Mouse (Mus musculus) MEL (cell line): ENCODE data around the gene C1ra. TPM values are rescaled to one million over a fixed set of nuclear protein-coding genes. Genes with fewer than 3 reads are reported as not detected.

ENCODE experiments used
- DNase-seq: peaks from one replicate; pipeline ENCODE4 v3.0.0; 2011; ENCODE audit warnings: low read depth, low spot score
- H3K27ac ChIP-seq: 2 replicates; pipeline ENCODE4 v1.5.1; 2012; ENCODE audit warnings: low read depth, mild to moderate bottlenecking, control low read depth, low read length, moderate library complexity; ENCODE audit not compliant: control insufficient read depth
- H3K27me3 ChIP-seq, 2 experiments: fragments of 150-350 bp in 1 of 2; sonication (generic) in 1 of 2; 2 replicates each; pipeline ENCODE4 v1.6.1; 2012; ENCODE audit warnings: low read length in 2 of 2, mild to moderate bottlenecking in 2 of 2, improper control_type of control experiment in 1 of 2, moderate library complexity in 1 of 2; ENCODE audit not compliant: insufficient read depth in 2 of 2, control insufficient read depth in 1 of 2
- H3K36me3 ChIP-seq, 2 experiments: 2 replicates each; pipeline ENCODE4 v1.6.1; 2012 to 2014; ENCODE audit warnings: low read length in 2 of 2, improper control_type of control experiment in 1 of 2, inconsistent platforms in 1 of 2, mild to moderate bottlenecking in 1 of 2; ENCODE audit not compliant: insufficient read depth in 2 of 2, control insufficient read depth in 1 of 2
- H3K4me1 ChIP-seq, 2 experiments: fragments of 150-350 bp in 1 of 2; sonication (generic) in 1 of 2; 2 replicates each; pipeline ENCODE4 v1.6.1; 2012; ENCODE audit warnings: low read length in 2 of 2, improper control_type of control experiment in 1 of 2, mild to moderate bottlenecking in 1 of 2; ENCODE audit not compliant: insufficient read depth in 2 of 2, control insufficient read depth in 1 of 2
- H3K4me3 ChIP-seq, 2 experiments: fragments of 150-350 bp in 1 of 2; sonication (generic) in 1 of 2; 2 replicates each; pipeline ENCODE4 v1.5.1; 2012; ENCODE audit warnings: low read depth in 2 of 2, low read length in 2 of 2, mild to moderate bottlenecking in 2 of 2, moderate library complexity in 2 of 2, control low read depth in 1 of 2, improper control_type of control experiment in 1 of 2; ENCODE audit not compliant: control insufficient read depth in 1 of 2, insufficient read depth in 1 of 2
- H3K79me2 ChIP-seq: 2 replicates; pipeline ENCODE4 v1.6.1; 2012; ENCODE audit warnings: mild to moderate bottlenecking, low read length, moderate library complexity; ENCODE audit not compliant: control insufficient read depth, poor library complexity, insufficient read depth
- H3K9ac ChIP-seq: 2 replicates; pipeline ENCODE4 v1.6.1; 2012; ENCODE audit warnings: low read depth, mild to moderate bottlenecking, control low read depth, low read length, moderate library complexity; ENCODE audit not compliant: control insufficient read depth, poor library complexity, severe bottlenecking
- H3K9me3 ChIP-seq: fragments of 150-350 bp; sonication (generic); replicated peaks from 2 replicates; pipeline ENCODE4 v1.6.1; 2012; ENCODE audit warnings: mild to moderate bottlenecking, low read length, improper control_type of control experiment, moderate library complexity; ENCODE audit not compliant: insufficient read depth
- BHLHE40 ChIP-seq: IDR thresholded peaks from 2 replicates; pipeline ENCODE4 v1.6.1; 2012; ENCODE audit warnings: low read depth, mild to moderate bottlenecking, inconsistent platforms, low read length, improper control_type of control experiment, borderline replicate concordance
- CHD2 ChIP-seq: IDR thresholded peaks from 2 replicates; pipeline ENCODE4 v1.6.1; 2011; ENCODE audit warnings: low read length, improper control_type of control experiment
- ELF1 ChIP-seq: IDR thresholded peaks from 2 replicates; pipeline ENCODE4 v1.6.1; 2014; ENCODE audit warnings: low read depth, mild to moderate bottlenecking, inconsistent platforms, low read length, improper control_type of control experiment, moderate library complexity
- EP300 ChIP-seq, 2 experiments: IDR thresholded peaks; 2 replicates each; pipeline ENCODE4 v1.6.1; 2011; ENCODE audit warnings: improper control_type of control experiment in 2 of 2, low read length in 2 of 2, low read depth in 1 of 2, mild to moderate bottlenecking in 1 of 2
- GABPA ChIP-seq: IDR thresholded peaks from 2 replicates; pipeline ENCODE4 v1.6.1; 2012; ENCODE audit warnings: low read depth, mild to moderate bottlenecking, inconsistent platforms, low read length, improper control_type of control experiment, moderate library complexity
- MAFK ChIP-seq: IDR thresholded peaks from 2 replicates; pipeline ENCODE4 v1.6.1; 2011; ENCODE audit warnings: low read depth, mild to moderate bottlenecking, low read length, improper control_type of control experiment, borderline replicate concordance
- MAX ChIP-seq: IDR thresholded peaks from 2 replicates; pipeline ENCODE4 v1.6.1; 2011; ENCODE audit warnings: low read length, improper control_type of control experiment
- MXI1 ChIP-seq: IDR thresholded peaks from 2 replicates; pipeline ENCODE4 v1.6.1; 2011; ENCODE audit warnings: mild to moderate bottlenecking, low read depth, low read length, improper control_type of control experiment
- MYB ChIP-seq: IDR thresholded peaks from 2 replicates; pipeline ENCODE4 v1.6.1; 2011; ENCODE audit warnings: mild to moderate bottlenecking, low read depth, low read length, improper control_type of control experiment
- MYC ChIP-seq: IDR thresholded peaks from 2 replicates; pipeline ENCODE4 v1.6.1; 2011; ENCODE audit warnings: low read depth, mild to moderate bottlenecking, low read length, improper control_type of control experiment, moderate library complexity
- NRF1 ChIP-seq: IDR thresholded peaks from 2 replicates; pipeline ENCODE4 v1.6.1; 2014; ENCODE audit warnings: low read depth, mild to moderate bottlenecking, inconsistent platforms, low read length, improper control_type of control experiment, moderate library complexity; ENCODE audit not compliant: poor library complexity, insufficient read depth, severe bottlenecking
- POLR2A ChIP-seq, 2 experiments: IDR thresholded peaks; 2 replicates each; pipeline ENCODE4 v1.6.1; 2011 to 2012; ENCODE audit warnings: low read length in 2 of 2, mild to moderate bottlenecking in 2 of 2, control low read depth in 1 of 2, improper control_type of control experiment in 1 of 2, low read depth in 1 of 2, moderate library complexity in 1 of 2; ENCODE audit not compliant: control insufficient read depth in 1 of 2, insufficient read depth in 1 of 2, poor library complexity in 1 of 2
- POLR2AphosphoS2 ChIP-seq: IDR thresholded peaks from 2 replicates; pipeline ENCODE4 v1.6.1; 2011; ENCODE audit warnings: low read length, improper control_type of control experiment
- RAD21 ChIP-seq: IDR thresholded peaks from 2 replicates; pipeline ENCODE4 v1.6.1; 2011; ENCODE audit warnings: mild to moderate bottlenecking, low read depth, low read length, improper control_type of control experiment
- SIN3A ChIP-seq: IDR thresholded peaks from 2 replicates; pipeline ENCODE4 v1.6.1; 2012; ENCODE audit warnings: low read length, improper control_type of control experiment, inconsistent platforms
- TAL1 ChIP-seq: IDR thresholded peaks from 2 replicates; pipeline ENCODE4 v1.6.1; 2012; ENCODE audit warnings: mild to moderate bottlenecking, inconsistent platforms, low read length, moderate library complexity, mixed read lengths
- TCF12 ChIP-seq: IDR thresholded peaks from 2 replicates; pipeline ENCODE4 v1.6.1; 2014; ENCODE audit warnings: low read depth, mild to moderate bottlenecking, inconsistent platforms, low read length, improper control_type of control experiment, moderate library complexity
- USF1 ChIP-seq: IDR thresholded peaks from 2 replicates; pipeline ENCODE4 v1.6.1; 2014; ENCODE audit warnings: low read depth, mild to moderate bottlenecking, inconsistent platforms, low read length, improper control_type of control experiment, moderate library complexity
- USF2 ChIP-seq, 2 experiments: IDR thresholded peaks; 2 replicates each; pipeline ENCODE4 v1.6.1; 2011 to 2012; ENCODE audit warnings: improper control_type of control experiment in 2 of 2, low read length in 2 of 2, borderline replicate concordance in 1 of 2, inconsistent platforms in 1 of 2, low read depth in 1 of 2, mild to moderate bottlenecking in 1 of 2; ENCODE audit not compliant: insufficient read depth in 1 of 2
- ZC3H11A ChIP-seq: IDR thresholded peaks from 2 replicates; pipeline ENCODE4 v1.6.1; 2012; ENCODE audit warnings: low read depth, mild to moderate bottlenecking, inconsistent platforms, low read length, improper control_type of control experiment
- ZKSCAN1 ChIP-seq: IDR thresholded peaks from 2 replicates; pipeline ENCODE4 v1.6.1; 2012; ENCODE audit warnings: low read depth, mild to moderate bottlenecking, inconsistent platforms, low read length, improper control_type of control experiment, moderate library complexity
- ZMIZ1 ChIP-seq: IDR thresholded peaks from 2 replicates; pipeline ENCODE4 v1.6.1; 2012; ENCODE audit warnings: low read depth, mild to moderate bottlenecking, inconsistent platforms, low read length, improper control_type of control experiment, moderate library complexity
- polyA plus RNA-seq, 2 experiments: library from polyadenylated mRNA; stranded (reverse) in 1 of 2; unstranded in 1 of 2; fragments of >175 nt in 1 of 2; fragments of >200 nt in 1 of 2; gene quantifications; 2 replicates each; pipeline versions ENCODE4 v1.2.1 to v1.2.4; 2012; ENCODE audit warnings: low replicate concordance in 2 of 2, low read depth in 1 of 2; ENCODE audit not compliant: insufficient read length in 2 of 2, insufficient read depth in 1 of 2, missing spikeins in 1 of 2
- total RNA-seq: library from RNA; depleted of rRNA; stranded (reverse); fragments of 300-350 nt; gene quantifications from 2 replicates; pipeline ENCODE4 v1.2.3, GENCODE M21; 2012

C1ra gene
- total and polyA plus RNA-seq, 3 experiments: 0.19 to 0.28 TPM; not detected in 1

DNA sequence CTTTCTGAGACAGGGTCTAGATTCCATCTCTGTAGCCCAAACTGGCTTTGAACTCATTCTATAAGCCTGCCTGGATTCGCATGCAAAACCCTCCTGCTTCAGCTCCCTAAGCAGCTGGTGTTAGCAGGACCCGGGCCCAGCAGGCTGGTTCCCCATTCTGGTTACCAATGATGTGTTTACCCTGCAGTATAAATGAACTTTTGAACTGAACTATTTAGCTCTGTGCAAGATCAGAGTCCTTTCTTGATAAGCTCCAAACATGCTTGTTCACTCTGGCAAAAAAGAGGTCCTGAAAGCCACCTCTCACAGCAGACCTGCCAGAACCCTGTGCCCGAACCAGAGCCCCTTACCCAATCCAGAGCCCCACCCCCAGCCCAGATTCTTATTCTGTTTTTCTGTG lies 15.7 kb downstream of the C1ra start:
- H3K27ac ChIP-seq: no peak overlapping the region
- TF ChIP-seq BHLHE40: no peak
- TF ChIP-seq POLR2AphosphoS2: no peak
- no peak for TF ChIP-seq NRF1
- no peak for TF ChIP-seq MAFK
- TF ChIP-seq ZC3H11A: no peak
- H3K27me3 ChIP-seq: no peaks in the 10 kb centered on the region
- H3K4me3 ChIP-seq: no peak overlapping the region
- DNase-seq: no peak
- no peaks in the 10 kb centered on the region for H3K36me3 ChIP-seq
- H3K79me2 ChIP-seq: no peaks in the 10 kb centered on the region
- H3K9me3 ChIP-seq: no peaks in the 10 kb centered on the region
- H3K4me1 ChIP-seq: no peaks in the 10 kb centered on the region
- H3K9ac ChIP-seq: no peak overlapping the region

DNA sequence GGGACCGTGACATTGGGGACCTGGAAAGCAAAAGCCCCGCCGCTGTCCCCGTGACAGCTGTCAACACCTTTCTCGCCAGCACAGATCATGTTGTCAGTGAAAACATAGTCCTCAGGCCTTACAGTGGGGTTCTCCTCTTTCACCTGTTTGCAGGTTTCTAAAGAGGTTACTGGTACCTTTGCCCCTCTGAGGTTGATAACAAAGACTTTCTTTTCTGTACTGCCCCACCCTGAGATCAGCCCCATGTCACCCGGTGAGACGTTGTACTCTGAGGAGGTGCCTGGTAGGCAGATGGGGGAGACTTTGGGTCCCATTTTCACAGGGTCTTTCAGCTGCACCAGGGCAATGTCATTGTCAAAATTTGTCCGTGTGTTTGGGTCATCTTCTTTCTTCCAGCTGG lies 18.9 kb downstream of the C1ra start:
- H3K4me3 ChIP-seq: no peak overlapping the region
- H3K79me2 ChIP-seq: no peaks in the 10 kb centered on the region
- TF ChIP-seq USF2 (IDR thresholded peaks at IDR 0.05; ENCODE audit: borderline replicate concordance in 1 of 2, insufficient read depth in 1 of 2, low read depth in 1 of 2, low read length in 2 of 2) (no peak), MYB (no peak), ZKSCAN1 (no peak), ELF1 (no peak), POLR2A (IDR thresholded peaks at IDR 0.05; ENCODE audit: control insufficient read depth in 1 of 2, insufficient read depth in 1 of 2, low read depth in 1 of 2, low read length in 2 of 2, poor library complexity in 1 of 2) (no peak), BHLHE40 (no peak), TAL1 (no peak), SIN3A (no peak), GABPA (no peak), RAD21 (no peak), CHD2 (no peak), TCF12 (no peak), ZMIZ1 (no peak), EP300 (IDR thresholded peaks at IDR 0.05; ENCODE audit: low read depth in 1 of 2, low read length in 2 of 2) (no peak), USF1 (no peak), POLR2AphosphoS2 (no peak), MXI1 (no peak), MYC (no peak), MAX (no peak)
- H3K4me1 ChIP-seq: peaks cover 0 to 7% of the 10 kb centered on the region in 2 experiments; a peak in 2 of 4 replicates
- no peaks in the 10 kb centered on the region for H3K9me3 ChIP-seq
- H3K9ac ChIP-seq: no peak overlapping the region
- H3K27me3 ChIP-seq: no peaks in the 10 kb centered on the region
- DNase-seq: no peak
- H3K27ac ChIP-seq: no peak overlapping the region
- H3K36me3 ChIP-seq: peaks cover 0 to 4% of the 10 kb centered on the region in 2 experiments; a peak in 2 of 4 replicates
